Mouse (Mus musculus) limb, embryonic 14.5 days (tissue): ENCODE data around the gene Tbc1d10a. TPM values are rescaled to one million over a fixed set of nuclear protein-coding genes. Genes with fewer than 3 reads are reported as not detected.

Source experiments
- ATAC-seq: fragments of 200-750 bp; cut with Nextera tagmentation; 2 replicates; pipeline ENCODE4 v1.8.0; 2017; ENCODE audit warnings: low read depth, moderate number of reproducible peaks, moderate TSS enrichment; ENCODE audit not compliant: low FRiP score
- DNase-seq: peaks from one replicate; pipeline ENCODE4 v3.0.0-alpha.2; 2015; ENCODE audit warnings: low spot score
- H3K27ac ChIP-seq: fragments of 300-500 bp; sonication (generic); replicated peaks from 2 replicates; pipeline ENCODE4 v1.5.1; 2014; ENCODE audit warnings: low read depth, mild to moderate bottlenecking, low read length, moderate library complexity, mixed read lengths
- H3K27me3 ChIP-seq: fragments of 300-500 bp; sonication (generic); 2 replicates; pipeline ENCODE4 v1.6.1; 2014; ENCODE audit warnings: low read length, mixed read lengths; ENCODE audit not compliant: control insufficient read depth, insufficient read depth
- H3K36me3 ChIP-seq: fragments of 300-500 bp; sonication (generic); 2 replicates; pipeline ENCODE4 v1.6.1; 2014; ENCODE audit warnings: mild to moderate bottlenecking, low read length, moderate library complexity, mixed read lengths; ENCODE audit not compliant: control insufficient read depth, insufficient read depth
- H3K4me1 ChIP-seq: fragments of 300-500 bp; sonication (generic); 2 replicates; pipeline ENCODE4 v1.6.1; 2014; ENCODE audit warnings: antibody characterized with exemption, low read length, mixed read lengths; ENCODE audit not compliant: control insufficient read depth, insufficient read depth
- H3K4me2 ChIP-seq: fragments of 300-500 bp; sonication (generic); replicated peaks from 2 replicates; pipeline ENCODE4 v1.6.1; 2014; ENCODE audit warnings: low read depth, mild to moderate bottlenecking, low read length, moderate library complexity; ENCODE audit not compliant: severe bottlenecking
- H3K4me3 ChIP-seq: fragments of 300-500 bp; sonication (generic); replicated peaks from 2 replicates; pipeline ENCODE4 v1.5.1; 2014; ENCODE audit warnings: low read length
- H3K9ac ChIP-seq: fragments of 300-500 bp; sonication (generic); 2 replicates; pipeline ENCODE4 v1.6.1; 2014; ENCODE audit warnings: mild to moderate bottlenecking, low read depth, low read length, moderate library complexity; ENCODE audit not compliant: severe bottlenecking
- H3K9me3 ChIP-seq: fragments of 300-500 bp; sonication (generic); 2 replicates; pipeline ENCODE4 v1.6.1; 2016; ENCODE audit warnings: low read length; ENCODE audit not compliant: control insufficient read depth
- POLR2A ChIP-seq: fragments of 200-500 bp; IDR thresholded peaks from 2 replicates; pipeline ENCODE4 v1.8.0; 2012; ENCODE audit warnings: inconsistent platforms, mild to moderate bottlenecking, moderate library complexity, borderline replicate concordance; ENCODE audit not compliant: insufficient read depth, insufficient read length; ENCODE audit errors: extremely low read depth
- WGBS: fragments of 180-500 bp; shearing (Covaris S2); extraction: QIAGEN DNeasy Blood & Tissue Kit; methylation state at CpG from one replicate; pipeline ENCODE4 v1.1.7; 2014; 5-methylcytosine and 5-hydroxymethylcytosine counted together
- polyA plus RNA-seq, 2 experiments: library from polyadenylated mRNA; depleted of rRNA in 1 of 2; stranded (reverse) in 1 of 2; unstranded in 1 of 2; fragments of >200 nt; fragmentation: Nextera tagmentation in 1 of 2; extraction: Ambion mirVana in 1 of 2; gene quantifications; 2 replicates each; pipeline versions ENCODE4 v1.2.1 to v1.2.3; 2012 to 2014

Gene Tbc1d10a
- polyA plus RNA-seq, 2 experiments: 38.8 to 66.3 TPM

DNA sequence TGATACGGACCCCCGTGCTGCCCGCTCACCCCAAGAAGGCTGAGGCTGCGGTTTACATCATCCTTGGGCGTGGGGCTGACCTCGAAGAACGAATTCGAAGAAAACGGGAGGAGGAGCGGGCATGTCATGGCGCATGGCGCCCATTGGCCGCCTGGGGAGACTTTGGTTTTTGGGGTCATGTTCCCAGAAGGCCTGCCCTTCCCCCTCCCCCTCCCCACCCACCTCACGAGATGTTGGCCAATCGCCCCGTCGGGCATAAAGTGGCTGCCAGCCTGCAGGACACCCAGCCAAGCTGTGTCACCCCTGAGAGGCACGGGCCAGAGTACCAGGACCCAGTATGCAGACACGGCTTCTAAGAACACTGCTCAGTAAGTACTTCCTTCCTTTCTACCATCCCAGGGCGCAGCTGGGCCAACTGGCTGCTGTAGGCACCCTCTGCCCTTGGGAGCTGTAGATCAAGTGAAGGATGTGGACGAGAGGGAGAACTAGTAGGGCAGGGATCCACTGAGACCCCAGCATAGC lies 50.0 kb downstream of the Tbc1d10a start:
- no peak overlapping the region for H3K9ac ChIP-seq
- DNase-seq (no peak), ATAC-seq (no peak)
- H3K36me3 ChIP-seq: no peaks in the 10 kb centered on the region
- H3K27ac ChIP-seq: no peak overlapping the region
- TF ChIP-seq POLR2A: no peak
- no peak overlapping the region for H3K4me2 ChIP-seq
- 87% methylated on average over 21 of the region's 21 CpGs for WGBS
- H3K9me3 ChIP-seq: no peaks in the 10 kb centered on the region
- no peaks in the 10 kb centered on the region for H3K27me3 ChIP-seq
- H3K4me1 ChIP-seq: no peaks in the 10 kb centered on the region
- no peak overlapping the region for H3K4me3 ChIP-seq

DNA sequence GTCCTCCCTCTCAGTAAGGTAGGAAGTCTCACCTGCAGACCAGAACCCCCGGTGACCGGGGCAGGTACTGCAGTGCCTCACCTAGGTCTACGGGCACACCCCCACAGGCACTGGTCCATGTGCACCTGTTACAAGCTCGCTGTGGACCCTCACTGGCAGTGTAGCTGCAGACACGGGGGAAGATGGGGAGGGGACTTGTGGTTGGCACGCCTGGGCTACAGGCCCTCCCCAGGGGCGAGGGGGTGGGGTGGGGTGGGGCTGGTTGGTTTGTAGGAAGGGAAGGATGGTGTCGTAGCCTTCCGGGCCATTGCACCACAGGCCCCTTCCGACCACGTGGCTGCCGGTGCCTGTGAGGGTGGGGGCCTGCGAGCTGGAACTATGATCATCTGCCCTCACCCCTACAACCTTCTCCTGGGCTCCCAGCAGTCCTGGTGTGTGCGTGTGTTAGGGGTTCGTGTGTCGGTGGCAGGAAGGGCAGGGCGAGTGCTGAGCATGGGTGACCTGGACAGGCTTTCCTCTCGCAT lies 50.9 kb downstream of the Tbc1d10a start:
- no peak for ATAC-seq
- Histone ChIP-seq H3K27ac (no peak overlapping the region), H3K27me3 (no peaks in the 10 kb centered on the region), H3K9me3 (no peaks in the 10 kb centered on the region), H3K9ac (no peak overlapping the region), H3K4me1 (no peaks in the 10 kb centered on the region), H3K36me3 (no peaks in the 10 kb centered on the region), H3K4me2 (no peak overlapping the region), H3K4me3 (no peak overlapping the region)
- no peak for DNase-seq
- 79% methylated on average over 18 of the region's 18 CpGs for WGBS
- TF ChIP-seq POLR2A: no peak

DNA sequence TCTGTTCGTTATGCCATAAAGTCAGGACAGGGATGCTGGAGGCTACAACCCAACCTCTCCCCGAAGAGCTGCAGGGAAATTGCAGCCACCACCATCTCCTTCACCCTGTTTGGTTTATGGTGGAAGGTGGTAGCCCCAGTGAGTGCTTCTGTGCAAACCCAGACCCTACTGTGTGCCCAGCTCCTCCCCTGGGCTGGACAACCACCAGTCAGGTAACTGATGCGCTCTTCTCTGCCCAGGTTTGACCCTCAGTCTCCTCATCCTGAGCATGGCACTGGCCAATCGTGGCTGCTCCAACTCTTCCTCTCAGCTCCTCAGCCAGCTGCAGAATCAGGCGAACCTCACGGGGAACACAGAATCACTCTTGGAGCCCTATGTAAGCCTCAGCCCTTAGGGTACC lies 51.6 kb downstream of the Tbc1d10a start:
- Histone ChIP-seq H3K9me3 (no peaks in the 10 kb centered on the region), H3K36me3 (no peaks in the 10 kb centered on the region), H3K27ac (no peak overlapping the region), H3K4me1 (no peaks in the 10 kb centered on the region), H3K9ac (no peak overlapping the region), H3K4me3 (no peak overlapping the region), H3K4me2 (no peak overlapping the region), H3K27me3 (no peaks in the 10 kb centered on the region)
- DNase-seq (no peak), ATAC-seq (no peak)
- TF ChIP-seq POLR2A: no peak
- 89% methylated on average over 6 of the region's 6 CpGs for WGBS

DNA sequence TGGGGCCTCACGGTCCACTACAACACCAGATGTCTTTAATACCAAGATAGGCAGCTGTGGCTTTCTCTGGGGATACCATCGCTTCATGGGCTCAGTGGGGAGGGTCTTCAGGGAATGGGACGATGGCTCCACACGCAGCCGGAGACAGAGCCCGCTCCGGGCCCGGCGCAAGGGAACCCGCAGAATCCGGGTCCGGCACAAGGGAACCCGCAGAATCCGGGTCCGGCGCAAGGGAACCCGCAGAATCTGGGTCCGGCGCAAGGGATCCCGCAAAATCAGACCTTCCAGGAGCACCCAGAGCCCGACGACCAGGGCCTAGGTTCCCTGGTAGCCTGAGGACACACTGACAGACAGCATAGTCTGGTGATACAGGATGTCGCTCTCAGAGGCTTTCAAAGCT lies 53.1 kb downstream of the Tbc1d10a start:
- Histone ChIP-seq H3K36me3 (no peaks in the 10 kb centered on the region), H3K9me3 (no peaks in the 10 kb centered on the region), H3K27ac (no peak overlapping the region), H3K4me2 (no peak overlapping the region), H3K4me3 (no peak overlapping the region), H3K4me1 (no peaks in the 10 kb centered on the region), H3K9ac (no peak overlapping the region), H3K27me3 (no peaks in the 10 kb centered on the region)
- DNase-seq: no peak
- ATAC-seq: no peak
- 93% methylated on average over 23 of the region's 23 CpGs for WGBS
- no peak for TF ChIP-seq POLR2A

DNA sequence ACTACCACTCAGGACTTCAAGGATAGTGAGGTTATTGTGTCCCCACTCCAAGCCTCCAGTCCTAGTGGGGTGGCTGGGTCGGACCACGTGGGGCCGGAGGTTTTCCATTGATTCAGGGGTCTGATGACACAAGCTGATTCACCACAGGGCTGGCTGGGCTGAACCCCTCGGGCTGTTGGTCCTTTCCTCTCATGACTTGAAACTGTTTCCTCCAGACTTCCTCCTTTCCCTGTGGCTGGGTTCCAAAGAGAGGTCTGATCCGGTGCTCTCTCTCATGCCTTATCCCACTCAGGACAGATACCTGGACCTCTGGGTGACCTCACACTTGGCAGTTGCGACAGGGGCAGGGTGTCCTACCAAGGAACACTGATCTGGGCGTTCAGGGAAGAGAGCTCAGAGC lies 53.6 kb downstream of the Tbc1d10a start:
- Histone ChIP-seq H3K27me3 (no peaks in the 10 kb centered on the region), H3K9me3 (no peaks in the 10 kb centered on the region), H3K9ac (no peak overlapping the region), H3K27ac (no peak overlapping the region), H3K4me1 (no peaks in the 10 kb centered on the region), H3K4me2 (no peak overlapping the region), H3K36me3 (no peaks in the 10 kb centered on the region), H3K4me3 (no peak overlapping the region)
- no peak for ATAC-seq
- TF ChIP-seq POLR2A: no peak
- 82% methylated on average over 7 of the region's 7 CpGs for WGBS
- DNase-seq: no peak

DNA sequence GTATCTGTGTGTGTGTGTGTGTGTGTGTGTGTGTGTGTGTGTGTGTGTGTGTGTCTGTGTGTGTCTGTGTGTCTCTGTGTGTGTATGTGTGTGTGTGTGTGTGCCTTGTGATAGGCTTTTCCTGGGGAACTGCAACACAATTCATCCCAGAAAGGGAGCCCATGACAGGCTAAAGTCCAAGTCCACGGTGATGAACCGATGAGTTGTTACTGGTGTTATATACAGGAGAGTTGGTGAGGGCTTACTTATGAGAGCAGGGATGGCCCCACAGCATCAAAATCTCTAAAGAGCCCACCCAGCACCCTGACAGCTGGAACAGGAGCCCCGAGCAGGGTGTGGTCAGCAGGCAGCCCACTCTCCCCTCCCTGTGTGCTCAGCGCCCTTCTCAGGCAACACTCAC lies 54.6 kb downstream of the Tbc1d10a start:
- Histone ChIP-seq H3K27ac (no peak overlapping the region), H3K4me1 (no peaks in the 10 kb centered on the region), H3K36me3 (no peaks in the 10 kb centered on the region), H3K4me3 (no peak overlapping the region), H3K9ac (no peak overlapping the region), H3K9me3 (no peaks in the 10 kb centered on the region), H3K4me2 (no peak overlapping the region), H3K27me3 (no peaks in the 10 kb centered on the region)
- no peak for DNase-seq
- TF ChIP-seq POLR2A: no peak
- WGBS: 87% methylated on average over 4 of the region's 4 CpGs
- ATAC-seq: no peak
